Mouse (Mus musculus) kidney, adult 2 months (tissue): ENCODE data around the gene Timm50.

Experiments used
- CTCF ChIP-seq: fragments of 200-500 bp; conservative IDR thresholded peaks from 2 replicates; pipeline ENCODE4 v1.5.1; 2011; ENCODE audit warnings: low read depth, mild to moderate bottlenecking, control low read depth, low read length, moderate library complexity, mixed read lengths; ENCODE audit not compliant: insufficient read depth, insufficient read length
- POLR2A ChIP-seq: fragments of 200-500 bp; IDR thresholded peaks from one replicate; pipeline ENCODE4 v1.6.1; 2011; ENCODE audit warnings: low read depth, low read length, control low read depth

GRCm38 (mm10) chr7:28356981-28357380, 45.1 kb upstream of the Timm50 start:
- no peak for TF ChIP-seq CTCF
- TF ChIP-seq POLR2A = no peak
